Mouse (Mus musculus): ENCODE measurements around the gene Gm128.

GRCm38 (mm10) chr3:95250783-95251424 lies 9.5 kb upstream of the Gm128 start, which contains the start of gene Bnipl:
- no peak for TF ChIP-seq CTCF (IDR thresholded peaks at IDR 0.05; ENCODE audit: low read depth)
- TF ChIP-seq EP300 (optimal IDR thresholded peaks at IDR 0.05): no peak

All from stomach, postnatal 0 days (tissue).